Mouse (Mus musculus): ENCODE results near the gene Mup8. TPM values are rescaled to one million over a fixed set of nuclear protein-coding genes. Genes with fewer than 3 reads are reported as not detected.
"Not testable (repeated sequence)": the region's sequence is repeated elsewhere in the genome, so short reads cannot be mapped to it uniquely, and the experiment has no call there.

Gene Mup8
- 1.1 TPM in 1 of 2 replicates, not detected in the other for polyA plus RNA-seq (2014; fragmentation: Nextera tagmentation; extraction: Ambion mirVana)

GRCm38 (mm10) chr4:60222499-60222898, at the start of gene Mup8:
Mup8 (minus strand) TSS chr4:60222599.
- not testable (repeated sequence) for H3K4me1 ChIP-seq (ENCODE audit: control insufficient read depth, insufficient read depth, low read length); H3K9me3 ChIP-seq (ENCODE audit: control insufficient read depth, low read length); DNase-seq (ENCODE audit: low spot score); H3K36me3 ChIP-seq (ENCODE audit: control insufficient read depth, insufficient read depth, low read length); H3K27ac ChIP-seq (ENCODE audit: low read depth, low read length); H3K4me2 ChIP-seq (ENCODE audit: low read depth); H3K27me3 ChIP-seq (ENCODE audit: control insufficient read depth, insufficient read depth, low read length); H3K4me3 ChIP-seq (ENCODE audit: low read depth, low read length); ATAC-seq (ENCODE audit: insufficient read depth, low FRiP score, low TSS enrichment); H3K9ac ChIP-seq (ENCODE audit: low read length)
- WGBS: 84% methylated on average over 3 of the region's 3 CpGs

- not testable (repeated sequence) for DNase-seq (ENCODE audit: low spot score); H3K4me3 ChIP-seq (ENCODE audit: low read depth, low read length); H3K9ac ChIP-seq (ENCODE audit: low read length); H3K4me2 ChIP-seq (ENCODE audit: low read depth); H3K27me3 ChIP-seq (ENCODE audit: control insufficient read depth, insufficient read depth, low read length); ATAC-seq (ENCODE audit: insufficient read depth, low FRiP score, low TSS enrichment); H3K4me1 ChIP-seq (ENCODE audit: control insufficient read depth, insufficient read depth, low read length); H3K27ac ChIP-seq (ENCODE audit: low read depth, low read length); H3K36me3 ChIP-seq (ENCODE audit: control insufficient read depth, insufficient read depth, low read length); H3K9me3 ChIP-seq (ENCODE audit: control insufficient read depth, low read length)
- 68% methylated on average over 11 of the region's 11 CpGs for WGBS
Measured at GRCm38 (mm10) chr4:60265977-60266770, 43.8 kb upstream of the Mup8 start.

- H3K4me3 ChIP-seq (ENCODE audit: low read depth, low read length); H3K36me3 ChIP-seq (ENCODE audit: control insufficient read depth, insufficient read depth, low read length); H3K9me3 ChIP-seq (ENCODE audit: control insufficient read depth, low read length); H3K4me2 ChIP-seq (ENCODE audit: low read depth); H3K4me1 ChIP-seq (ENCODE audit: control insufficient read depth, insufficient read depth, low read length); ATAC-seq (ENCODE audit: insufficient read depth, low FRiP score, low TSS enrichment); H3K27me3 ChIP-seq (ENCODE audit: control insufficient read depth, insufficient read depth, low read length); H3K9ac ChIP-seq (ENCODE audit: low read length); DNase-seq (ENCODE audit: low spot score); H3K27ac ChIP-seq (ENCODE audit: low read depth, low read length): not testable (repeated sequence)
- WGBS: 97% methylated on average over 3 of the region's 4 CpGs
Measured at GRCm38 (mm10) chr4:60262706-60263105, 40.3 kb upstream of the Mup8 start.

Other genes starting within 250 kb of the Mup8 start
- 0.51 TPM in 1 of 2 replicates, not detected in the other for gene Mup7, start 152.1 kb downstream of the Mup8 start, polyA plus RNA-seq (2014; fragmentation: Nextera tagmentation; extraction: Ambion mirVana)
- gene Mup2, start 68.3 kb downstream of the Mup8 start, polyA plus RNA-seq (2014; fragmentation: Nextera tagmentation; extraction: Ambion mirVana): not detected in 2 replicates
- 3.1 and 9.9 TPM in 2 replicates for gene Mup9, start 199.4 kb upstream of the Mup8 start, polyA plus RNA-seq (2014; fragmentation: Nextera tagmentation; extraction: Ambion mirVana)